Mouse (Mus musculus): ENCODE data around the gene Cwc25. TPM values are rescaled to one million over a fixed set of nuclear protein-coding genes. Genes with fewer than 3 reads are reported as not detected.

Cwc25 gene
- total and polyA plus RNA-seq, 2 experiments from 2014 or later = 11.8 to 15.5 TPM

DNA sequence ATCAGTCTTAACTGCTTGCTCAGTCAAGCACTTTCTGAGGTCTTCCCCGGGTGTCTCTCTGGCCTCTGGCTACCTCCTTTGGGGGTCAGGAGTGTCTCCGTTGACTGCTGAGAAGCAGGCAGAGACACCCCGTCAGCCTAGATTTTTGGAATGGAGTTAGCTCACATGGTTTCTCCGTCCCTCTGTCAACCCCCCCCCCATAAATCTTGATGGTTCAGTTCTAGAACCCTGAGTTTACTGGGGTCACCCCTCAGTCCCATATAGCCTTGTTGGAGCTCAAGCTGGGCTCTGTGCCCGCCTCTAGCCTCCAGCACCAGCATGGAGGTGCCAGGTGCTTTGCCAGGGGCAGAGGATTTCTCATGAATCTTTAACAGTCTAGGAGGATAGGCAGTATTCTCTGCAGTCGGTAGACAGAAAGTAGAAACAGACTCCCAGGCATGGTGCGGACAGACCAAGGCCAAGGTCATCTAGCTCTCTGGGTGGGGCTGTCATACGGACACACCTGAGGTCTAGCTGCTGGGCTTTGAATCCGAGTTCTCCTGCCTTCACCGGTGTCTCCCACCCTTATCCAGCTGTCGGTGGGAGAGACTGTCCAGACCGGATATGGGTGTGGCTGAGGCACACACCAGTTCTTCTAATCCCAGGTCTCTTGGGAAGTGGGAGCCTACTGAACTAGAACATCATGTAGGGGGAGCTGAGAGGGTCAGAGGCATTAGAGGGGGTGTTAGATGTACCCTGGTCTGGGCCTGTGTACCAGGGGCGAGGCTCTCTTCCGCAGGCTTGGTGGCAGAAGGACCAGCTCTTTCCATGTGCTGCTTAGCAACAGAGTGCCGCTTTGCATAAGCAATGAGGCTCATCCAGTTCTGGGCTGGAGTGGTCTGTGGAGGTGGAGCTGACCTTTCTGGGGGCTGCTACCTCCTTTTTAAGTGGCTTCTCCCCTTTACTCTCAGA is 39.6 kb upstream of the Cwc25 start:
- no peak for TF ChIP-seq CTCF (IDR thresholded peaks at IDR 0.05; ENCODE audit: low read depth)
- Histone ChIP-seq H3K4me1 (ENCODE audit: insufficient read depth) (peaks cover 54% of the 10 kb centered on the region), H3K4me2 (ENCODE audit: low read depth) (peak overlapping the region; percentile 31), H3K9me3 (ENCODE audit: low read length) (no peaks in the 10 kb centered on the region), H3K9ac (peak overlapping the region; percentile 33; the same call in 1 of the 2 replicates), H3K27me3 (ENCODE audit: insufficient read depth, low read length) (no peaks in the 10 kb centered on the region), H3K4me3 (ENCODE audit: low read depth, low read length) (no peak overlapping the region), H3K36me3 (ENCODE audit: insufficient read depth) (peaks cover 22% of the 10 kb centered on the region), H3K27ac (ENCODE audit: low read depth, low read length) (peak overlapping the region; percentile 69)
- 28% methylated on average over 15 of the region's 15 CpGs for WGBS
- peak; percentile 41 for DNase-seq
- ATAC-seq = peak; percentile 72

- 12% methylated on average over 9 of the region's 9 CpGs for WGBS
- TF ChIP-seq CTCF (IDR thresholded peaks at IDR 0.05; ENCODE audit: low read depth) = no peak
- peaks cover 22% of the 10 kb centered on the region for H3K36me3 ChIP-seq (ENCODE audit: insufficient read depth)
- no peaks in the 10 kb centered on the region for H3K27me3 ChIP-seq (ENCODE audit: insufficient read depth, low read length)
- ATAC-seq (no peak), DNase-seq (peak; percentile 46)
- H3K27ac ChIP-seq (ENCODE audit: low read depth, low read length) = peak overlapping the region; percentile 69
- H3K9me3 ChIP-seq (ENCODE audit: low read length) = no peaks in the 10 kb centered on the region
- peak overlapping the region; percentile 19 for H3K4me2 ChIP-seq (ENCODE audit: low read depth)
- H3K4me3 ChIP-seq (ENCODE audit: low read depth, low read length) = no peak overlapping the region
- peak overlapping the region; percentile 18; the same call in 1 of the 2 replicates for H3K9ac ChIP-seq
- H3K4me1 ChIP-seq (ENCODE audit: insufficient read depth) = peaks cover 54% of the 10 kb centered on the region
Measured at GRCm38 (mm10) chr11:97804841-97805661, 38.7 kb upstream of the Cwc25 start.

- Histone ChIP-seq H3K36me3 (ENCODE audit: insufficient read depth) (peaks cover 16% of the 10 kb centered on the region), H3K9me3 (ENCODE audit: low read length) (no peaks in the 10 kb centered on the region), H3K27ac (ENCODE audit: low read depth, low read length) (no peak overlapping the region), H3K9ac (no peak overlapping the region), H3K27me3 (ENCODE audit: insufficient read depth, low read length) (no peaks in the 10 kb centered on the region), H3K4me2 (ENCODE audit: low read depth) (no peak overlapping the region), H3K4me1 (ENCODE audit: insufficient read depth) (peaks cover 51% of the 10 kb centered on the region), H3K4me3 (ENCODE audit: low read depth, low read length) (no peak overlapping the region)
- ATAC-seq = no peak
- 81% methylated on average over 5 of the region's 5 CpGs for WGBS
- DNase-seq = no peak
- TF ChIP-seq CTCF (IDR thresholded peaks at IDR 0.05; ENCODE audit: low read depth) = no peak
Measured at GRCm38 (mm10) chr11:97803847-97804246, 37.5 kb upstream of the Cwc25 start.

DNA sequence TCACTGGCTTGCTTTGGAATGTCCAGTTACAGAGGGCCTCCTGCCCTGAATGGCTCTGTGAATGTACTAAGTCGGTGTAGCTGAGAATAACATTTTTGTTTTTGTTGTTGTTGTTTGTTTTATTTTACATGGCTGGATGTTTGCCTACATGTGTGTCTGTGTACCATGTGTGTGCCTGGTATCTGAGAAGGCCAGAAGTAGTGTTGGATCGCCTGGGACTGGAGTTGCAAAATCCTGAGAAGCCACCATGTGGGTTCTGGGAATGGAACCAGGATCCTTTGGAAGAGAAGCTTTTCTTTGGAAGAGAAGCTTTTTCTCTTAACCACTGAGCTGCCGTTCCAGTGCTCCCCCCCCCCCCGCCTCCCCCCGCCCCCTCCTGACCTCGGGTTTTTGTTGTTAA is 36.1 kb upstream of the Cwc25 start:
- no peak overlapping the region for H3K4me3 ChIP-seq (ENCODE audit: low read depth, low read length)
- no peak for TF ChIP-seq CTCF (IDR thresholded peaks at IDR 0.05; ENCODE audit: low read depth)

GRCm38 (mm10) chr11:97802194-97802470 is 35.8 kb upstream of the Cwc25 start:
- Histone ChIP-seq H3K4me2 (ENCODE audit: low read depth) (peak overlapping the region; percentile 76), H3K36me3 (ENCODE audit: insufficient read depth) (no peaks in the 10 kb centered on the region; the same call in 1 of the 2 replicates), H3K27me3 (ENCODE audit: insufficient read depth, low read length) (no peaks in the 10 kb centered on the region), H3K27ac (ENCODE audit: low read depth, low read length) (no peak overlapping the region), H3K4me3 (ENCODE audit: low read depth, low read length) (peak overlapping the region; percentile 97; the same call in 1 of the 2 replicates), H3K4me1 (ENCODE audit: insufficient read depth) (peaks cover 42% of the 10 kb centered on the region), H3K9me3 (ENCODE audit: low read length) (no peaks in the 10 kb centered on the region), H3K9ac (no peak overlapping the region)
- ATAC-seq (no peak), DNase-seq (no peak)
- WGBS = 52% methylated on average over 1 of the region's 1 CpGs
- TF ChIP-seq CTCF (IDR thresholded peaks at IDR 0.05; ENCODE audit: low read depth) = no peak

More for the DNA sequence above, 36.1 kb upstream of the Cwc25 start:
- ATAC-seq (no peak), DNase-seq (no peak)
- 33% methylated on average over 6 of the region's 6 CpGs for WGBS
- peaks cover 42% of the 10 kb centered on the region for H3K4me1 ChIP-seq (ENCODE audit: insufficient read depth)
- no peak overlapping the region for H3K9ac ChIP-seq
- no peaks in the 10 kb centered on the region for H3K9me3 ChIP-seq (ENCODE audit: low read length)
- no peaks in the 10 kb centered on the region for H3K27me3 ChIP-seq (ENCODE audit: insufficient read depth, low read length)
- peaks cover 3% of the 10 kb centered on the region for H3K36me3 ChIP-seq (ENCODE audit: insufficient read depth)
- H3K4me2 ChIP-seq (ENCODE audit: low read depth) = peak overlapping the region; percentile 76
- no peak overlapping the region for H3K27ac ChIP-seq (ENCODE audit: low read depth, low read length)

DNA sequence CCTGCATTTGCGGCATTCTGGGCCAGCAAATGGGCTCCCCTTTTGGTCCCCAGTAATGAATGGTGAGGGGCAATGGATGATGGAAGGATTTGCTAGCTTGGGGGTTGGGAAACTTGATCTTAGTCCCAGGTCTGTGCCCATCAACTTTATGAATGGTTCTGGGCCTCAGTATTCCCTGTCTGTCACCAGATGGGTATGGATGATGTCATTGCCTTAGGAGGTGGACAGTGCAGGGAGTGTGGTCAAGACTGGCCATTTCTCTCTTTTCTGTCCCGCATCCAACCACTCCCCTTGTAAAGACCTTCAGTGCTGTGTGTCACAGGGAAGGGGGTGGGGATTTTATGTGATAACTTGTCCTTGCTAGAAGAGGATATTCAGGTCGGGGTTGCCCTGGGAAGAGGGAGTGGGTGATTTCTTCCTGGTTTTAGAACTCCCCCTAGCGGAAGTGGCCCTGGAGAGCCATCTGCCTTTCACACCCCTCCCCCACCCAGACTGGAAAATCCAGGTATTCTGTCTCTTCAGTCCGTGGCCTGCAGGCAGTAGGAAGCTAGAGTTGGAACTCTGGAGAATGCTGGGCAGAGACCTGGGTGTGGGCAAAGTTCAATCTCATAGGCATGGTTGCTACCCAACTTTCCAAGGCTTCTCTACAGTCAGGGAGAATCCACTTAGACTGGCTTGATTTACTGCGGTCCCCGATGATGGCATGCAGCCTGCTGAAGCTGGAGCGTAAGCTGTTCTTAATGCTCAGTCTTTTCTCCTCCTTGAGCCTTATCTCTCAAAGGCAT is 35.2 kb upstream of the Cwc25 start:
- Histone ChIP-seq H3K36me3 (ENCODE audit: insufficient read depth) (no peaks in the 10 kb centered on the region), H3K9me3 (ENCODE audit: low read length) (no peaks in the 10 kb centered on the region), H3K4me3 (ENCODE audit: low read depth, low read length) (peak overlapping the region; percentile 97), H3K27ac (ENCODE audit: low read depth, low read length) (no peak overlapping the region), H3K9ac (peak overlapping the region; percentile 80), H3K27me3 (ENCODE audit: insufficient read depth, low read length) (no peaks in the 10 kb centered on the region), H3K4me1 (ENCODE audit: insufficient read depth) (peaks cover 42% of the 10 kb centered on the region), H3K4me2 (ENCODE audit: low read depth) (peak overlapping the region; percentile 76)
- 34% methylated on average over 8 of the region's 8 CpGs for WGBS
- peak; percentile 52 for TF ChIP-seq CTCF (IDR thresholded peaks at IDR 0.05; ENCODE audit: low read depth)
- ATAC-seq (no peak), DNase-seq (peak; percentile 27)

Data from forebrain, postnatal 0 days (tissue).